Mouse (Mus musculus) fibroblast of lung, adult 2 months (primary cell): Measurements from ENCODE around the gene Rusc1.
"Not testable (repeated sequence)": the region's sequence is repeated elsewhere in the genome, so short reads cannot be mapped to it uniquely, and the experiment has no call there.

Experiments used
- DNase-seq: peaks from one replicate; pipeline ENCODE4 v3.0.0-alpha.2; 2011; ENCODE audit warnings: low read depth

The Rusc1 gene

DNA sequence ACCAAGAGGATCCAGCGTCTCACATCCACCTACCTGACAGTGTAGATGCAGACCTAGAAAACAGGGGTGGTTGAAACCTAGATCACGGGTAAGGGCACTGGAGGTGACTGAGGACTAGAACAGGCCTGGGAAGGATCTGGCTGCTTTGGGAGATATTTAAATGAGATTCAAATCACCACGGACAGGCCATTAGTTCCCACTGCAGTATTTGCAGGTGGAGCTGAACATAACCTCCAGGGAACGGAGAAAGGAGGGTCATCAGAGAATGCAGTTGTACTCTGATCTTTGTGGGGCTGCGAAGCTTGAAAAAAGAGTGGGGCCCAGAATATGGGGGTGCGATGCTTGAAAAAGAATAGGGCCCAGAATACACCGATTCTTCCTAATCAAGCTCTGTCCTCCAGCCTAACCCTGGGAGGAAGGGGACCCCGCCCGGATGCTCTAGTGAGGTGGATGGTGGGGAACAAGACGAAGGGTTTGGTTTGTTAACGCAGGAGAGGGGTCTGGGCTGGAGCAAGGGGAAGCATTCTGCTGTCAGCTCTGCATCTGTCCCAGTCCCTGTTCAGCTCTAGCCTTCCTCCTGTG is 511 bp downstream of the Rusc1 start:
- no peak for DNase-seq

DNA sequence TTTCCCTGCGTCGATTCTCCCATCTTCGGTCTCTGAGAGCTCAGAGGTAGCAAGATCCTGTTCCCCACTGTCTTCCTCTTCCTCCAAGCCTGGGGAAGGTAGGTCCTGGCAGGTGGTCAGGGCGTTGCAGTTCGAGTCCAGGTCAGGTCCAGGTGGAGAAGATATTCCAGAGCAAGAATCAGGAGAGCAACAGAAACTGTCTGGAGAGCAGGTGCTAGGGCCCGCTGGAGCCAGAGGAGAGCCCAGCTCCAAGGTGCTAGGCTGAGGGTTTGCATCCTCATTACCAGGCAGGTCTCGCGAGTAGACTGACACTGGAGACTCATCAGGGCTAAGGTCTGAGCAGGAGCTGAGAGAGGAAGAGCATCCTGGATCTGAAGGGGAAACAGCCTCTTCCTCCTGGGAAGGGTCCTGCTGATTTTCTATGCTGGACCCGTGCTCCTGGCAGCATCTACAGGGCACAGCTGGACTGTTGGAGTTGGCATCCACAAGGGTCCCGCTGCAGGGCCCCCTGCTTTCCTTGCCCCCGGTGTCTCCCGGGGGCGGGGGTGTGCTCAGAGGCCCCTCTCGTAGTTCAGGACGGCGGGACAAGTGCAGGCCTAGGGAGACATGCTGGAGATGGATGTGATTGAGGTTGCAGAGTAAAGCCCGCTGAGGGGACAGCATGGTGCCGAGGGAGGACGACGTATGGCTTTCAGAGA is 1.2 kb downstream of the Rusc1 start:
- DNase-seq, result no peak

DNA sequence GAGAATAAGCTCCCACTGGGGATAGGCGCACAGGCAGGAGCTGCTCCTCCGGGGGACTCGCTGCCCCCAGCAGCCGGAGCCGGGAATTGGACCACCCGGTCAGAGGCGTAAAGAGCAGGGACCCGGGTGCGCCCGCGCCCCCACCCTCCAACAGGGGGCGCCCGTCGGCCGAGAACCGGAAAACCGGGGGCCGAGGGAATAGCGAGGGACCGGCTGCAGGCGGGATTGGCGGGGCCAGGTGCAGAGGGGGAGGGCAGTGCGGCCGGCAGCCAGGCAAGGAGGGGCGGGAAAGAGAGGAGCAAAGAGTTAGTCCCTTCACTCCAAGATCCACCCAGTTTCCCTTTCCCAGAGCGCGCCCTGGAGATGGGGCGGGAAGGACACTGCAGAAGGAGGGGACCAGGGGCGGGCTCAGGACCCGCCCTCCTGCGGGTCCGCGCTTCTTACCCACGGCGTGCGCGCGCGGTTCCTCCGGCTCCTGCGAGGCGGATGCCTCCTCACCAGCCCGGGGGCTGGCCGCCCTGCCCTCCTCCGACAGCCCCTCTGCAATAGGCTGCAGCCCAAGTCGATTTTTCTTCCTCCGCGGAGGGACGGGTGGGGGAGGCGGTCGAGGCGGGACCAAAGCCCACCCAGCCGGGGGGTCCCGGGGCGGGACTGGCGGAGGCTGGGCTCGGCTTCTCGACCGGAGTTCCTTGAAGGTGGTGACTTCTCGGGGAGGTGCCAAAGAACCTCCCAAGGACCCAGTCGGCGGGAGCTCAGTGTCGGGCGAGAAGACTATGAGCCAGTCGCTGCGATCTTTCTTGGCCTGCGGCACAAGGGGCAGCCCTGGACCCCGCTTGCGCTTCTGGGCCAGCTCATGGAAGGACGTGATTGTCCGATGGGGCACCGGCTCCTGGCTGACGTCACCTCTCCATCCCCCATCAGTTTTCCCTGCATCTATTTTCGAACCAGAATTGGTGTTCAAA is 2.1 kb downstream of the Rusc1 start:
- peak; percentile 30 for DNase-seq

DNA sequence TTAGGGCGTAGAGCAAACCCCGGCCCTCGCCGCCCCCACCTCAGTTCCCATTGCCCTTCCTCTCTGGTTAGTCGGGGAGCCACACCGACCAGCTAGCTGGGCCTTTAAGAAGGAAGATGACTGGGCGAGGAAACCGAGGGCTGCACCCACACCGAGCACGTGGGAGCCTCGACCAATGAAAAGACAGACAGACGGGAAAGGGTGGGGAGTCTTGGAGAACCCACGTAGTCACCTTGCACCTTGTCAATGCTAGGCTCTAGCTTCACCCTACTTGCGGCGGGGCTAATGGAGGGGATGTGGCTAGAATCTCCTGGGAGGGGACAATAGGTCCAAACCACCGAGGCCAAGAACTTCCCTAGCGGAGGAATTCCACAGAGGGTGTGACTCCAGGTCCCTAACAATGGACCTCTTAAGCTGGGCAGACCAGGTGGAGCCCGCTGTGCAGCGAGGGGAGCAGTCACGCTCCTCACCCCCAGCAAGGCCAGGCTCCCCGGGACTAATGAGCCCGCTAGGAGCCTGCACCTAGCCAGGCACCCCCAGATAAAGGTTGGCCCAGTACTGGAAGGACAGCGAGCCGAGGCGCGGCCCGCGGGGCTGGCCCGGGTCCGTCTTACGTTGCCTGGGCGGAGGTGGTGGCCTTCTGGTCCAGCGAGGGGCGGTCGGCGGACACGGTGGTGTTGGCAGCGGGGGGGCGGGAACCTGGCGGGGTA is 3.1 kb downstream of the Rusc1 start:
- peak; percentile 73 for DNase-seq

DNA sequence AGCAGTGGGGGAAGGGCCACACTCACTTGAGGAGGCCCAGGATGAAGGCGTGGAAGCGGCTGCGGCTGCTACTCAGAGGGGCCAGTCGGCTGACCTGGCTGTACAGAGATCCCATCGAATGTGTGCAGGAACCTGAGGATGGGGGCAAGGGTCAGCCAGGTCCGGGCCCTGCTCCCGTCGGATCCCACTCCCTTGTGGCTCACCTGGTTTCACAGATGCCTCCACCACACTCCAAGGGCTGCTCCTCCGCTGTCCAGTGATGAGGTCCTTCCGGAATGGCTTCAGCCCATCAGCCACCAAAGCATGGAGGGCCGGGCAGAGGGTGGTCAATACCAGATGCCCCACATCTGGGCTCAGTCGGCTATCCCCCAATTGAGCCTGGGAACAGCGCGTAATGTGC is 4.1 kb downstream of the Rusc1 start:
- DNase-seq, result no peak

DNA sequence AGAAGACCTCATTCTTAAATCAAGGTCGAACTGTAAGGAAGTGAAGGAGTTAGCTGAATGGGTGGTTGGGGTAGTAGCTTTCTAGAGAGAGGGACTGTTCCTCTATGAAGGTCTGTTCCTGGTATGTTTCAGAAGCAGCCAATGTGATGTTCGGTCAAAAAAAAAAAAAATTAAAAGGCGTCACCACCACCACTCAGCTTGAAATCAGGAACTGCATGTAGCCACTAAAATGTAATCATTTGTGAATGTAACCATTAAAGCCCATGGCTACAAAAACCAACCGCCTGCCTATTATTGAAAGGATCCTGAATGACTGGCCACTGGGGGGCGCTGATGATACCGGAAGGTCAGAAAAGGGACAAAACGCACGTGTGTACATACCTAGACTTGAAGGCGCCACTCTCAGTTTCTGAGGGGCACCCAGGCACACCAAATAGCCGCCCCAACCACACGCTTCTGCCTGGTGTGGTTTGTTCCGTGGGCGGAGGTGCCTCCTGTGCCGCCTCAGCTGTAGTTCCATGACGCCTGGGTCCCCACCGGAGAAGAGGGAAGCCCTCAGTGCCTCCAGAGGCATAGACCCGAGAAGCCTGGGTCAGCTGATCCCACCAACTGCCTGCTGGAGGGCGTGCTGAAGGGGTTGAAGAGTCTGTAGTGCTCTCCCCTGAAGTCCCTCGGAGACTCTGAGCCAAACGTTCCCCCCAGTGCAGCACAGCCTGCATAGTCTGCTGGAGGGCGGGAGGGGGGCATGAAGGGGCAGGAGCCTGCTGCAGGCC is 5.6 kb downstream of the Rusc1 start:
- DNase-seq, result no peak

DNA sequence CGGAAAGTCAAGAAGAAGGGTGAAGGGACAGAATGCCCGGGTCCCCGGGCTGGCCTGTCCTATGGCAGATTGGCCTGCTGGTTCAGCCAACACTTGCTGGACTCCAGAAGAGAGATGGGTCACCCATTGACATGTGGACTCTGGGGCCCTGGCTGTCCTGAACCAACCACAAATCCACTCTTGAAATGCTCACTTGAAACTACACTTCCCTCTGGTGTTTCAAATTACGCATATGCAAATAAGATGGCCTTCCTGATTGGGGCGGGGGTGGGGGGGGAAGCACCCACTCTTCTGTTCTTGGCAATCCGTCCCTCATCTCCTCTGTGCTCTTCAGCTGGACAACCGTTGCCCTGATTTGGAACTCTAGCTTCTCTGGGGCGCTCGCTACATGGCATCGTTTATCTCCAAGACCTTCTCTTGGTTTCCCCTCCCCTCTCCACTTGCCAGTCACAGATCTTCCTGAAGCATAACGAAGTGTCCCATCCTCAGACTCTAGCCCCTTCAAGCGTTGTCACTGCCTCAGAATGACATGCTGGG is 8.4 kb downstream of the Rusc1 start:
- no peak for DNase-seq

DNA sequence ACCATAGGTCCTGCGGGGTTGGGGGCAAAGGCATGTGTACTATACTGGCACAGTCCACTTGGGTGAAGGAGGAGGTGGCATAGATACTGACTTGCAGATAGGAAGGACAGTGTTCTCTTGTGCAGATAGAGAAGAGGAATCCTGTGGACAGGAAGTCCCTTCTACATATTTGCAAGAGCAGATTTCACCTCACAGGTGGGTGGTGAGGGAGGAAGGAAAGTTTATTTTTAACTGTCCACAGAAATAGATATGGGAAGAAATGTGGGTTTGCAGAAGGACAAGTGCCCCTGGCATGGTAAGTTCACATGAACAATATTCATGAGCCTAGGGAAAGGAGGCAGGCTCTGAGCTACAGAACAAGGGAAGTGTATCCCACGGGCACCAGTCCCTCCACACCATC is 9.0 kb downstream of the Rusc1 start:
- no peak for DNase-seq

DNA sequence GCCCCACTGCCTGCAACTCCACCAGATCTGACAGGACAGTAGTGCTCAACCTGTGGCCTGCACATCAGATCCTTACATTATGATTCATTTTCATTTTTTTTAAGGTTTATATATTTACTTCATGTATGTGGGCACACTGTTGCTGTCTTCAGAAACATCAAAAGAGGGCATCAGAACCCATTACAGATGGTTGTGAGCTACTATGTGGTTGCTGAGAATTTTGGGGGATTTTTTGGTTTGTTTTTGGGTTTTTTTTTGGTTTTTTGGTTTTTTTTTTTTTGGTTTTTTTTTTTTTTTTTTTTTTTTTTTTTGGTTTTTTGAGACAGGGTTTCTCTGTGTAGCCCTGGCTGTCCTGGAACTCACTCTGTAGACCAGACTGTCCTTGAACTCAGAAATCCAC is 10.8 kb downstream of the Rusc1 start:
- DNase-seq, result not testable (repeated sequence)

DNA sequence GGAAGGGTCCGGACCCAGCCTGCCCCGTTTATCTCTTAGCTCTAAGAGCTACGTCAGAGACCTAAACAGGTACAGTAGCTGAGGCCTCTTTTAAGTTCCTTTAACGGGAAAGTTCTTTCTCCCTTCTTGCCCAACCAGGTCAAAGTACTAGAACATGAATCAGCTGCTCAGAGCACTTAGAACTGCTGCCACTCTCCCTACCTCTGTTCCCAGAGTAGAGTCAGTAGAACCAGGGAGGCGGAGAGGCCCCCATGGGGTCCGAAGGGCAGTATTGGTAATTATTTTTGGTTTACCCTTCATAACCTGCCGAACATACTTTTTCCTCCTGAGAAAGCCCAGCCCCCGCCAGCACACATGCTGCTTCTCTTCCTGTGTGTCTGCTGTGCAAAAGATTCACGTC is 15.7 kb downstream of the Rusc1 start:
- DNase-seq, result no peak

DNA sequence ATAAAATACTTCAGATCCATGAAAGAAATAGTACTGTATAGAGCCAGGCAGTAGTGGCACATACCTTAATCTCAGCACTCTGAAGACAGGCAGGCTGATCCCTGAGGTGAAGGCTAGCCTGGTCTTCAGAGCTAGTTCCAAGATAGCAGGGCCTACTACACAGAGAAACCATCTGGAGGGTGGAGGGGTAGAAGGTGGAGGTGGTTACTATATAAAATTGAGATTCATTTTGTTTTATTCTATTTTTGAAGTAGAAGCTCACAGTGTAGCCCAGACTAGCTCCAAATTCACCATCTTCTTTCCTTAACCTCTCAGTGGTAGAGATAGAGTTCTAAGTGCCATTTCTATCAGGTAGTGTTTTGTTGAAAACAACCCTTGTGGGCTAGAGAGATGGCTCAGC is 25.8 kb downstream of the Rusc1 start:
- DNase-seq, result no peak

DNA sequence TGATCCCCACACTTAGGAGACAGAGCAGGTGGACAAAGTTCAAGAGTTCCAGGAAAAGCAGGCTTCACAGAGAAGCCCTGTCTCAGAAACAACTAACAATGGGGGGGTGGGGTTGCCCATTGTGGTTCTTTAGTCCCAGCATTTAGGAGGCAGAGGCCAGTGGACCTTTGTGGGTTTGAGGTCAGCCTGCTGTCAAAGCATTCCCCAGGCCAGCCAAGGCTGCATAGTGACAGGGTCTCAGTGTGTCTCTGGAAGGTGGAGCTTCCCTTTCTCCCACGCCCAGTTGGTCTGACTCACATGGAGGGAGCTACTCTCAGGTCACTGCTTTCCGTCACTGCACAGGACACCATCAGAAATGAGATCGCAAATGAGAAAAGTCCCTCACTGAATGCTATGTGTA is 31.4 kb downstream of the Rusc1 start:
- DNase-seq, result no peak

DNA sequence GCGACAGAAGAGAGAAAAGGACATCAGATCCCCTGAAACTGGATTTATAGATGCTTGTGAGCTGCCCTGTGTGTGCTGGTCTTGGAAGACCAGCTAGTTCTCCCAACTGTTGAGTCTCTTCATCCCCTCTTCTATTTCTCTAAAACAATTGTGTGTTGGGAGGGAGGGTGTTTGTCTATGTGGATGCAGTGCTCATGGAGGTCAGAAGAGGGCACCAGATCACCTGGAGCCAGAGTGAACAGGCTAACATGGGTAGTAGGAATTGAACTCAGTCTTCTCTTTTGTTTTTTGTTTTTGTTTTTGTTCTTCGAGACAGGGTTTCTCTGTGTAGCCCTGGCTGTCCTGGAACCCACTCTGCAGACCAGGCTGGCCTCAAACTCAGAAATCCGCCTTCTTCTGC is 34.3 kb downstream of the Rusc1 start:
- peak; percentile 4 for DNase-seq

DNA sequence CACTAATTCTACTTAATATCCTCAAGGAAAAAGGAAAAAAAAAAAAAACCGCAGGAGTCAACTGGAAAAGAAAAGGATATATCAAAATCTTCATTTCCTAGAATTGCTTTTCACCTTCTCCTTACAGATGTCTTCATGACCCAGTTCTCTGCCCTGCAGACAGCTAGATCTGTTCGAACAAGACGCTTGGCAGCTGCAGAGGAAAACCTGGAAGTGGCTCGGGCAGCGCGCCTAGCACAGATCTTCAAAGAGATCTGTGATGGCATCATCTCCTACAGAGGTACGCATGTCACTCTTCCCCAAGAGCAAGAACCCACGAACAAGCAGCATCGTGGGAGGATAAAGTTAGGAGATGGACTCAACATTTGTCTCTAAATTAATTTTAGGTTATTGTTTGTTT is 34.8 kb downstream of the Rusc1 start:
- no peak for DNase-seq

DNA sequence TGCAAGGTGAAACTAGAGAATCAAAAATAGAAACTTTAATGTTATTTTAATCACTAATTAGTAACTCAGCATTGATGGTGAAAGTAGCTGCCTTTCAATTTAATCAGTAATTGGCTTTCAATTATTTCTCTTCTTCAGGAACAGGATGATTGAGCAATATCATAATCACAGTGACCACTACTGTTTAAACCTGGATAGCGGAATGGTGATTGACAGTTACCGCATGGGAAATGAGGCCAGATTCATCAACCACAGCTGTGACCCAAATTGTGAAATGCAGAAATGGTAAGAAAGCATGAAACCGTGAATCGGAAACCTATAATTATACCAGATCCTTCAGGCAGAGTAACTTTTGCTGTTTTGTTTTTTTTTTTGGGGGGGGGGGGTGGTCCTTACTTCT is 49.8 kb downstream of the Rusc1 start:
- no peak for DNase-seq
